Mouse (Mus musculus) ES-CJ7 (cell line): Measurements from ENCODE around the gene Hydin.
A peak's percentile ranks its signal among the peaks of the same experiment; 100 is the strongest.
"Not testable (repeated sequence)": the region's sequence is repeated elsewhere in the genome, so short reads cannot be mapped to it uniquely, and the experiment has no call there.

ENCODE experiments used
- DNase-seq: peaks from one replicate; pipeline ENCODE4 v3.0.0; 2011; ENCODE audit warnings: low read depth, low spot score

Gene Hydin

DNA sequence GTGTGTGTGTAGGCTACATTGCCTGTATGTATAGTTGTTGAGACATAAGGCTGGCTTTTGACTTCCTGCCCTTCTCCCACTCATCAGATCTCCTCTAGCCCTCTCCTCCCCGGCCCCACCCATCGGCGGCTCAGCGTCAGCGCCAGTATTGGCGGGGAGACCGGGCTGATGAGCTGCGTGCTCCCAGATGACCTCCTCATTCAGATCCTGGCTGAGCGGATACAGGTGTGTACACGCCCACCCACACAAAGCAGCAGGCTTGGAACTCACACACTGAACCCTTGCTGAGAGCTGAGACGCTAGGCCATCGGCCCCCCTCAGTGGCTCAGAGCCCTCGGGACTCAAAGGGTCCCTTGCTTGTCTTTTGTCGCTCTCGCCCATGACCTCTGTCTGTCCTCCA is 256.2 kb downstream of the Hydin start:
- DNase-seq: peak; percentile 88

DNA sequence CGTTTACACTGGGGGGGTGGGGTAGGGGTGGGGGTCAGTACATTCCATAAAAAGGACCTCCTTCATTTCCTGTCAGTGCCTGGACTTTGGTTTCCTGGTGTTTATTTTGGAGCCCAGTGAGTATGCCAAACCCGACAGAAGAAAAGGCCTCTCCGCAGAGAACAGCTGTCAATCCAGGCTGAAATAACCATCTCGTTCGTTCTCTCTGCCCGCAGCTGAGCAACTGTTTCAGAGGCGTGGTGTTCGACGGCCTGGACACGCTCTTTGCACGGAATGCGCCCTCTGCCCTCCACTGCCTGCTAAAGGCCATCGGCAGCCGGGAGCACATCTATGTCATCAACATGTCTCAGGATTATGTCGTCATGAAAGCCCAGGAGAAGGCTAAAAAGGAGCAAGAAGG is 258.5 kb downstream of the Hydin start:
- no peak for DNase-seq

DNA sequence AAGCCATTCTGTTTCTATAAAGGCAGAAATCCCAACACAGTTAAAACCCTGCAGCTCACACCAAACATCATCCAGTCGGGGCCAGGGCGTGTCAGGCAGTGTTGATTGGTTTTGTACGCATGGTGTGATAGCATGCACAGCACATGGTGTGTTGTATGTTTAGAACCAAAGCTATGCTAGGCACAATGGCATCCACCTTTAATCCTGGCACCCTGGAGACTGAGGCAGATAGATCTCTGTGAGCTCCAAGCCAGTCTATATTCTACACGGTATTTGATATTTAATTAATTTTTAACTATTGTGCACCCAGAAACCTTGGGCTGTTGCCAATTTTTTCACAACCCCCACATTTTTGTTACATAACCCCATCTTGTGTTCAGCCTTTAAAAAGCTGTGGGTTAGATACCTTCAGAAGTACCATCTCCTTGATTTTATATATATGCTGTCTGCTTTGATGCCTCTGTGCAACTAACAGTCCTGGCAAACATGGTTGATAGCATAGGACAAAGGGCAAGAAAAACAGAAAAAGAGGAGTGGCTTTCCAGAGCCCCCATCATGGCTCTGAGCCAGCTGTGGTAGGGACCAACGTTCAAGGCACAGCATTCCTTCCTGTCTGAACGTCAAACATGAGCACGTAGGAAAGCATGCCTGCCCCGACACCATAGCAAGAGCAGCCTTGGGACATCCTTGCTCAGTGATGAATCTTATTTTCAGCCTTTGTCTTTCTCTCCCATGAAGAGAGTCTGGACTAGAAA is 263.4 kb downstream of the Hydin start:
- no peak for DNase-seq

DNA sequence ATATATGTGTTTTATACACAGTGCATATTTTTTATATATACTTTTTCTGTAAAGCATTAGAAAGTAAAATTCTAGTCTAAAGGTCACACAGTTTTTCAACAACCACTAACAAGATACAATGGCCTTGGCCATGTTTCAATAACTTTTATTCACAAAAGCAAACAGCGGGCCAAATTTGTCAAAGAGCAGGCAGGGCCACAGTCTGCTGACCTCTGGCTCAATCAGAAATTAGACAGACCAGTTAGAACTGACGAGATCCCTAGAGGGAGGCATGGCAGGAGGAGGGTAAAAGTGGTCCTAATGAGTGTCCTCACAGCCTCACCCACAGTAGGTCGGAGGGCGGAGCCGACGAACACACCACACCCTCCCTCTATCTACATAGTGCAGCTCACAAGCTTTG is 267.0 kb downstream of the Hydin start:
- no peak for DNase-seq

DNA sequence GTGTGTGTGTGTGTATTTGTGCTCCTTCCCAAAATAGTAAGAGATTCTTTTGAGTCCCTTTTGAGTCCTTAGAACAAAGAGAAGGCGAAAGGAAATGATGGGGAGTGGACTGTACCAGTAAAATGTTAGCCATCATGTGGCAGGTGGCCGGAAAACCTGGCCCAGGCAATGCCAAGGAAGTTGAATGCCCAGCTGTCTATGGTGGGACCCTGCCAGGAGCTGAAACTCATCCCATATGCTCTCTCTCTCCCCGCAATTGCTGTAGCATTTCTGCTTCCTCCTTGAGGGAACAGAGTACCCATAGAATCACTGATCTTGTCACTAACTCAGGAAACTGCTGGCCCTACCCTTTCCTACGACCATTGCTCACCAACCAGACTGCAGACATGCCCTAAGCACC is 271.1 kb downstream of the Hydin start:
- DNase-seq: no peak

DNA sequence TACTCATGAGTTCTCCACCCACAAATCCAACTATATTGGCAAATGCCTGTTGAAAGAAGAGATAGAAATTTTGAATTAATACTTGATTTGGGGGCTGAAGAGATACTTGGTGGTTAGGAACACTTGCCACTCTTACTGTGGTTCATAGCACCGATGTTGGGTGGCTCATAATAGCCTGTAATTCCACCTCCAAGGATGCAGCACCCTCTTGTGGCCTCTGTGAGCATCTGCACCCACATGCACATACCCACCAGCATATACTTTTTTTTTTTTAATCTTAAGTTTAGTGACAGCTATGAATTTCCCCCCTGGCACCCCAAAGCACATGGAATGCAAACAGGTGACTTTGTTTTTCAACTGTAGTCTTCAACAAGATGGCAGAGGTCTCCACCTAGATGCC is 283.6 kb downstream of the Hydin start:
- DNase-seq: peak; percentile 57

DNA sequence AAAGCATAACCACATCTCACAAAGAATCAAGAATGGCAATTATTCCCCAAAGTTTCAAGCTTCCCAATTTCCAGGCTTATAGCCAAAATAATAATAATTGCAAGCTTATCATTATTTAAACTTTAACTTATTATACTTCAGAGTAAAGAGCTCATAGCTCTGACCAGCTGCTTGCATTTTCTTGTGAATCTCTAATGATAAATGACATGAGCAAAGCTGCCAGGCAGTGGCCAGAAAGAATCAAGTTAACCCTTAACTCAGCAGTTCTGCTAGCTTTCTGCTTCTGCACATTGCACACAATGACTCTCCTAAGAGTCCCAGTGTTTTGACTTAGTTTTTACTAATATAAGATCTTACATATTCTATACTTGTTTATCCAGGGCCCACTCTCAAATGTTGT is 285.3 kb downstream of the Hydin start:
- DNase-seq: not testable (repeated sequence)

DNA sequence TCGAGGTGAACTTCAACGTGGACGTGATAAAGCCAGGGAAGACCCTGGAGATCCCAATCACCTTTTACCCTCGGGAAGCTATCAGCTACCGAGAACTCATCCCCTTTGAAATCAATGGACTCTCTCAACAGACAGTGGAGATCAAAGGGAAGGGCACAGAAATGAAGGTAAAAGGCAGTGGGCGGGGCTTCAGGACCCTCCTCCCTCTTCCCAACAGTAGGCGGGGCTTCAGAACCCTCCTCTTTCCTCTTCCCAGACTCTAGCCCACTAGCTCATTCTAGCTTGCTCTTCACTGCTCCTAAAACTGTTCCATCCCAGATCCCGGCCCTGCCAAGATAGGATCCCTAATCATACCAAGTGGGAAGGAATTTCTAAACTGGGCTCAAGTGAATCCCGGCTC is 325.9 kb downstream of the Hydin start:
- DNase-seq: peak; percentile 51

DNA sequence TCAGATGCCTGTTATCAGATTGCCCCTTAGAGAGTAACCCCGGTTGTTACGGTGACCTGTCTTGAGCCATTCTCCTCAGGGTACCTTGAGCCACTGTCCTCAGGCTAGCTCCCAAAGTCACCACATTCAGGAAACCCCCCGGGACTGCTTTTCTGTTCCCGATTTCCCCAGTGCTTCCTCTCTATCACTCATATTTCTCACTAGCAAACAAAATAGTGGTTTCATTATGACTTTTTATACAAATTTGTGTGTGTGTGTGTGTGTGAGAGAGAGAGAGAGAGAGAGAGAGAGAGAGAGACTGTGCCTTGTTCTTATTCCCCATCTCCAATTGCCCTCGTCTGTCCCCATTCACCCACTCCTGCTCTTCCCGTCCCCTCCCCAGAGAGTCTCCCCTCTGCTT is 327.4 kb downstream of the Hydin start:
- no peak for DNase-seq

DNA sequence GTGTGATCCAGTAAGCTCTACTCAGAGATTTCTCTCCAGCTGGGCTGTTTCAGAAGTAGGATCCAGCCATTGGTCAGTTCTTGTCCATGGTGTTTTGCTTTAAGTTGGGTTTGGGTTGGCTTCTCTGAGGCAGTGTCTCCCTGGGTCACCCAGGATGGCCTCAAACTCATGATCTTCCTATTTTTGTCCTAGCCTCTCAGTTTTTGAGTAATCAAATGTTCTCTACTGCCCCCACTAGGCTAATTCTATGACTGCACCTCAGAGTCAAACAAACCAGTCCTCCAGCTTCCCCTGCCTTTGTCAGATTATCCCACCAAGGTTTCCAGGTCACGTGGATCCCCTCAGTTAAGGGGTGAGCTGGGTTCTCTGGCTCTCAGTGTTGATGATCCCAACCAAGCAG is 337.8 kb downstream of the Hydin start:
- peak; percentile 76 for DNase-seq

DNA sequence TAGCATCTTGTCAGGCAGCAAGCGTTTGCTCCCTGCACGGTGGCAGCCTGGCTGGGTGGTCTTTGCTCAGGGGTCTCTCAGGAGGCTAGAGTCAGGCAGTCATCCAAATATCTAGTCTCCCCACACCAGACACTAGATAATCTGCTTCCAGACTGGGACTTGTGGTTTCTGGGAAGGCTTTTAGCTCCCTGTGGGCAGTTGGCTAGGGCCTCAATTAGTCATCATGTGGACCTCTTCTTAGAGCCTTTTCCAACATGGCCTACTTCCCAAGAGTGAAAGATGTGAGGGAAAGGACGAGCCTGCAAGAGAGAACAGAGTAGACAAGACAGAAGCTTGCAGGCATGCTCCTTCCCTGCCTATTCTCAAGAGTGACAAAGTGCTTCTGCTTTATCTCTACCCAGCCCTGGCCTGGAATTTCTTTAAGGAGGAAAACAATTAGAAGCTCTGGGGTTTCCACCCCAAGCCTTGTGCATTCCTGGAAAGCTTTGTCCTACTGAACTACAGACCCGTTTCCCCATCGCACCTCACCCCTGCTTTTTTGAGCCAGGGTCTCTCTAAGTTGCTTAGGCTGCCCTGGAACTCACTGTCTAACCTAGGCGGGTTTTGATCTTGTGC is 338.7 kb downstream of the Hydin start:
- DNase-seq: peak; percentile 64

DNA sequence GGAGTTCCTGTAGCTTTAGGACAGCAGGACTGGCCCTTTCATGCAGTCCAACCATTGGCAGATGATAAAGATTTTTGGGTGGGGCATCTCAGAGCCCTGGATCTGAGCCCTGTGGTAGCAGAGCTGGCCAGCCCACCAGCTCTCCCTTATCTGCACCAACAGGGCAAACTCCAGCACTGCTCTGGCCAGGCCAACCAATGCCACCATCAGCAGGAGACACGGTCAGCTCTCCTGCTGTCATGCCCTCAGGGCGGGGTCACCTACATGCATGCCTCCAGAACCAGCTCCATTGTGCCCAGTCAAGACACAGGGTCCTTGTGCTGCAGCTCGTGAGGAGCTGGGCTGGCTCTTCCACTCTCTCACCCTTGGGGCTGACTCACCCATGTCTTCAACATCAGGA is 349.0 kb downstream of the Hydin start:
- no peak for DNase-seq

DNA sequence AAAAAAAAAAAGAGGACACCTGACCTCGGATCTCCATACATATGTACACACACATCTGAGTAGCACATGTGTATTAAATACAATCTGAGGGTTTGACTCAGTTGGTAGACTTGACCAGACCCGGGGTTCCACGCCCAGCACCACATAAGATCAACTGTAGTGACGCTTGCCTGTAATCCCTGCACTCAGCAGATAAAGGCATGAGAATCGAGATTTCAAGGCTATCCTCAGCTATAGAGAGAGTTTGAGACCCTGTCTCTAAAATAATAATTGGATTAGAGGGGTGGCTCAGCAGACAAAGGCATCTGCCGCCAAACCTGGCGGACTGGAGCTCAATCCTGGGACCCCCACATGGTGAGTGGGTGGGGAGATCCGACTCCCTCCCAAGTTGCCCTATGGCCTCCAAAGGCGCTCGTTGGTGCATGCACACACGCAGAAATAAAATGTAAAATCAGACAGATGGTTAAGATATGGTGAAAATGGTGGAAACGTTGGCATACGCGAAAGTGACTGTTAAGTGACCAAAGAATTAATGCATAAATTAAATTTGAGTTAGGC is 351.1 kb downstream of the Hydin start:
- DNase-seq: no peak

DNA sequence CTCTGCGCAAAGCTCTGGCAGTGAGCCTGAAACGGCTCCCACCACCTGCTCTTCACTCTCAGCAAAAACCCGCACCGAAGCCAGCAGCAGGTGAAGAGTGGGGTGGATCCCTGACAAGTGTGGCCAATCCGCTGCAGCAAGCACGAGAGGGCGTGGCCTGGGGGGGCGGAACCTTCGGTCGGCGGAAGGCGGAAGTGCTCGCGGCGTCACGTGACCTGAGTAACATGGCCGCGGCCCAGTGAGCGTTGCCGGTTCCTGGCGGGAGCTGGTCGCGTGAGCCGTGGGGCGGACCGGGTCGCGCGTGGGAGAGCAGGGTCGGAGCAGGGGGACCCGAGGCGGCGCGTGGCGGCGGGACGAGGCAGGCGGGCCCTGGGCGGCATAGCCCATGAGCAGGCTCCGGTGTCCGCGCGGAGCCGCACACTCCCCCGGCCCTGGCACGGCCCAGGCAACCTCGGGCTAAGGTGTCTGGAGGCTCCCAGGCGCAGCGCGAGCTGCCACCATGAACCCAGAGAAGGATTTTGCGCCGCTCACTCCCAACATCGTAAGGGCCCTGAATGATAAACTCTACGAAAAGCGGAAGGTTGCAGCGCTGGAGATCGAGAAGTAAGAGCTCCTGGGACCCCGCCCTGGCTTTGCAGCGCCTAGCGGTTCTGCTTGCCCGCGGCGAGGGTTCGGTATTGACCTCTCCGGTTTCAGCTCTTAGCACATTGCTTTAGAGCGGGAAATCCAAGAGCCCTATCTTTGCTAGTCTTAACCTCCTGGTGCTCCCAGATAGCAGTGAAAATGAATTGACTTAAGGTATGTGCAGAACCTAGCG is 351.8 kb downstream of the Hydin start, which contains the start of gene Vac14:
Vac14 (plus strand) TSS at position 195 of the 817 bp plus-strand sequence.
- DNase-seq: peak; percentile 99

DNA sequence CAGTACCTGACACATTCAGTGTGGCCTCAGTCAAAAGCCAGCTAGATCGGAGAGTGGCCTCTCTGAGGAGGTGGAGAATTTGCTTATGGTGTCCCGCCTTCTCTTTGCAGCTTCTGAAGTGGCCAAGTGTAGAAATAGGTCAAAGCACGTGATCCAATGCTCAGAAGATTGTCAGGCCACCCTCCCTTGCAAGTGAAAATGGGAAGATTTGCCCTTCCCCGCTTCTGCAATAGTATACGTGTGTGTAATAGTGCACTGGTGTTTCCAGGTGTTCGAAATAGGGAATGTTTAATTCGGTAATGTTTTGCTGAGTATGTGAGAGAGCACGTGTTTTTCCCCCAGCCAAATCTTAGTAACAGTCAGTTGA is 352.4 kb downstream of the Hydin start:
- DNase-seq: no peak

DNA sequence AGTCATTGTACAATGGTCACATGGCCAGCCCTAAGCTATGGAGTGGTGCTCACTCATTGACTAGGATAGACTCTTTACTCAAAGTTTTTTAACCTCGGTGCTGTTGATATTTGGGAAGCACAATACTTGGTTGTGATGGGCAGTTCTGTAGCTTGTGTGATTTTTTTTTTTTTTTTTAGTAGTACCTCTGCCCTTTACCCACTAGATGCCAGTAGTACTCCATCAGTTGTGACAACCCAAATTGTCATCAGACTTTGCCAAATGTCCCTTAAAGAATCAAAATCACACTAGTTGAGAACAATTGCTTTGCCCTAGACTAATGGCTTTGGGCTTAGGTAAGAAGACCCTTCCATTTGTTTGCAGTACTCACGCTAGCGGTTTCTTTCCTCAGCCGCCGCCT is 353.1 kb downstream of the Hydin start:
- DNase-seq: no peak

DNA sequence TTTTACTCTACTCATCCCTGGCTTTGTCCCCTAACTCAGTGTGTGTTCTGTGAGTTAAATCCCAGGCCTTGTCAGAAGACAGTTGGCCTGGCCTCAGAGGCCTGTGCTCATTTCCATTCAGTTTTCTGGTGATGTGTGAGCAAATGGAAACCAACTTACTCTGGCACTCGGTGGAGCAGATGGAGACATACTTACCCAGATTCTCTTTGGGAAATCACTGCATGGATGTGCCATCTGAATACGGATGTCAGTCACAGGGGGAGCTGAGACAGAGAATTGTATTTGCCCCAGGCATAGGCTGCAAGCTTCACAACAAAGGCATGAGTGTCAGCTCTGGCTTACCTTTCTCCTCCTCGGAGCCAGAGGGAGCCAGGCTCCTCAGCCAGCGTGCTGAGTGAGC is 359.7 kb downstream of the Hydin start:
- DNase-seq: no peak

DNA sequence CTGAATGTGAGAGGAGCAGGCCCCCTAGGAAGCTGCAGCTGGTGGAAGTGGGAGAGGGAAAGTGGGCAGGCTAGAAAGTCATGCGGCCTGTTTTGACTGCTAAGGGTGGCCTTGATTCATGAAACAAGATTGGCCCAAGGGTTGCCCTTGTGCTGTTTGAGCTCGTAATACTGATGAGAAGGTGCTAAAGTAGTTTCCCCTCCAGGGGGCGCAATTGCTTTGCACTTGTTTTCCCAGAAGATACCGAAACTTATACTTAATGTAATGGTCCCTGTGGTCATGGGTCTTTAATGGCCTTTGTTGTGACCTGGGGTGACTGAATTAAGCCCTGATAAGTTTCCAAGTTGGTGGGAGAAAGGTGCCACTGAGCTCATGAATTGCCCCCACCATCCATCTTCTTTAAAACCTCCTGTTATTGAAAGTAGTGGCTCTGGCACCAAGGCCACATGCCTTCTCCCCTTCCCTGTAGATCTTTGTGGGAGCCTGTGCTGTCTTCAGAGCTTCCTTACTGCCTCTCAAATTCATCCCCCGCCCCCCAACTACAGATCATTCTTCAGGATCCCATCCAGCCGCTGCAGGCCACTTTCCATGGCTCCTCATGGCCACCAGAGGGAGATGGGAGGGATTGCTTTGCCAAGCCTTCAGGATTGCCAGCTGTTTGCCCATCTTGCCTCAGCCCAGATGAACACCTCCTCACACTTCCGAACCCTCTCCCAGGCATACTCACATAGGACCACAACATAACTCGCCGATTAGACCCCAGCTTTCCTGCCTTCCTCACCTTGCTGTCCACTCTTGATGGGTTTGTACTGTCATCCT is 362.7 kb downstream of the Hydin start:
- DNase-seq: peak; percentile 75

DNA sequence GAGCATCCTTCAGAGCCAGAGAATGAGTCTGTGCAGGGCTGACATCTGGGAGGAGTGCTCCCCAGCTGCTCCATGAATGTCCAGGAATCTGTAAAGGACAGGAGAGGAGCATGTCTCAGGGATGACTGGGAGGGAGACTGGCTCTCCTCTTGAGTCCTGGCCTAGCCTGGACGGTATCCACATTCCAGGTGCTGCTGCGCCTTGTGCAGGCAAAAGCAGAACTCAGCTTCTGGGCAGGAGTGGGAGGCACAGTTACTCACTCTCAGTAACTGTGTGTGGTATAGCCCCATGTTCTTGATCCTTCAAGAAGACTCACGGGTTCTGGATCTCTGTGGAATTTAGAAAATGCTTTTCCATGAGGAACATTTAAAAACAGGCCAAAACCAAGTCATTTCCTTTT is 363.3 kb downstream of the Hydin start:
- DNase-seq: no peak

DNA sequence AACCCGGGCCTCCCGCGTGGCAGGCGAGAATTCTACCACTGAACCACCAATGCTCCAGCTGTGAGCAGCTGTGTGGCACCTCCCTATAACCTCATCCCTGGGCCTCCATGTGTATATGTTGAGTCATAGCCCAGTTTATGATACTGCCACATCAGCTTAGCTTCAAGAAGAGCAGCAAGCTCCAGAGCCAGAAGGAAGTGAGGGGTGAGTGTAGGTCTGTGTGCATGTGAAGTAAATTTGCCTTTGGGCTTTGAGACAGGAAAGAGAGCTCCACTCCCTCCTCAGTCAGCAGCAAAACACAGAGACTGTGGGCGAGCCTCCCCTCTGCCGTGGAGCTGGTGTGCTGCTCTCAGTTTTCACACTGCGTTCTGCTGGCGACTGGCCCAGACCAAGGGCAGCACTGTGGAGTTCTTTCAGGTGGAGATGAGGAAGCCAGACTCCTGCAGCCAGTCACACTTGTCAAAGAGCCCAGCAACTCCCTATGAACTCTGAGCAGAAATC is 363.8 kb downstream of the Hydin start:
- no peak for DNase-seq

DNA sequence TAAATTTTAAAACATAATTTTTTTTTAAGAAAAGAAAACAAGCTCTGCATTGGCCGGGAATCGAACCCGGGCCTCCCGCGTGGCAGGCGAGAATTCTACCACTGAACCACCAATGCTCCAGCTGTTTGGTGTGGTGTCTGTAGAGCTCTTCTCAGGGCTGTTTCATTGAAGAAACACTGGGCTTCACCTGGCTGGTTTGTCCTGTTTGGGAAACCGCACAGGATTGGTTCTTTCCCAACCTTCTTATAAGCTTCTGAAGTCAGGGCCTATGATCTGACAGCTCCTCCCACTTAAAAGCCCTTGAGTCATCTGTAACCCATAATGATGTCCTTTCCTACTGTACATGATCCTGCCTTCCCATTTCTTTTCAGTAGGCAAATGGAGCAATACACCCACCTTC is 364.4 kb downstream of the Hydin start:
- DNase-seq: no peak
